ENCODE assay signal across 9 mouse cellular contexts in genomic region chr7:34811060-34811459, GRCm38 (mm10). TPM values are rescaled to one million over a fixed set of nuclear protein-coding genes. Genes with fewer than 3 reads are reported as not detected.
DNase-seq lines count a peak whose midpoint lies in the region; ATAC-seq and TF ChIP-seq lines count a peak whose summit lies in the region.
"Had no signal": no experiment of that assay in that cellular context is flagged by ENCODE, and none has a peak within 500 bp of the region (broad histone marks: within the 10 kb centered on the region; RNA-seq: fewer than 3 reads in every experiment).

No protein-coding gene starts in this region.

- no peak overlapping the region for H3K9ac ChIP-seq in lung, postnatal 0 days (replicated peaks; ENCODE audit: low read depth)
- no peak overlapping the region for H3K9ac ChIP-seq in liver, embryonic 13.5 days
- H3K9ac ChIP-seq in stomach, embryonic 16.5 days (ENCODE audit: low read length): 0 out of 2 replicates have a peak overlapping the region, but pooled peaks have one; percentile 60
- H3K9ac ChIP-seq: liver, embryonic 14.5 days had no signal

- H3K4me2 ChIP-seq in lung, postnatal 0 days (replicated peaks; ENCODE audit: low read depth, low read length): peak overlapping the region; percentile 78
- no peak overlapping the region; the same call in 1 of the 2 replicates for H3K4me2 ChIP-seq in liver, embryonic 13.5 days
- peak overlapping the region; percentile 91; the same call in 1 of the 2 replicates for H3K4me2 ChIP-seq in stomach, embryonic 16.5 days (ENCODE audit: low read depth, low read length)

- H3K4me3 ChIP-seq in lung, postnatal 0 days (ENCODE audit: low read depth, low read length): peak overlapping the region; percentile 47
- peak overlapping the region; percentile 53; the same call in 1 of the 2 replicates for H3K4me3 ChIP-seq in liver, embryonic 13.5 days (replicated peaks)
- peak overlapping the region; percentile 55; the same call in 1 of the 2 replicates for H3K4me3 ChIP-seq in stomach, embryonic 16.5 days (replicated peaks; ENCODE audit: low read length)

- ATAC-seq in lung, postnatal 0 days: no peak
- no peak for ATAC-seq in liver, embryonic 13.5 days (ENCODE audit: low read depth)
- no peak for ATAC-seq in stomach, embryonic 16.5 days (ENCODE audit: insufficient read depth, low FRiP score)

- no peak for TF ChIP-seq EP300 in lung, postnatal 0 days (IDR thresholded peaks at IDR 0.05)

- peak; percentile 20 for DNase-seq in embryo, embryonic 10 days (ENCODE audit: low spot score)
- no peak for DNase-seq in embryo, embryonic 11 days
- DNase-seq in lung, postnatal 0 days (ENCODE audit: low spot score): no peak
- no peak for DNase-seq in lung, postnatal 10 days
- DNase-seq in liver, embryonic 13.5 days: no peak
- no peak for DNase-seq in thymus, postnatal 14 days
- DNase-seq in gastrocnemius, postnatal 10 days: no peak

- H3K36me3 ChIP-seq in lung, postnatal 0 days (ENCODE audit: insufficient read depth, low read length): no peaks in the 10 kb centered on the region
- H3K36me3 ChIP-seq in liver, embryonic 13.5 days: no peaks in the 10 kb centered on the region
- H3K36me3 ChIP-seq in stomach, embryonic 16.5 days (ENCODE audit: control insufficient read depth, insufficient read depth, low read length): no peaks in the 10 kb centered on the region

- no peaks in the 10 kb centered on the region for H3K4me1 ChIP-seq in lung, postnatal 0 days (ENCODE audit: insufficient read depth, low read depth, low read length)
- peaks cover 11% of the 10 kb centered on the region for H3K4me1 ChIP-seq in liver, embryonic 13.5 days (replicated peaks)
- 0 out of 2 replicates have a peak, but pooled peaks cover 8% of the 10 kb centered on the region for H3K4me1 ChIP-seq in stomach, embryonic 16.5 days (ENCODE audit: control insufficient read depth, insufficient read depth, low read length)

- no peak for TF ChIP-seq CTCF in lung, postnatal 0 days (IDR thresholded peaks at IDR 0.05)

- WGBS in lung, postnatal 0 days: 4% methylated on average over 10 of the region's 10 CpGs
- WGBS in liver, embryonic 13.5 days (ENCODE audit: insufficient replicate concordance): 9% methylated on average over 10 of the region's 10 CpGs
- 10% methylated on average over 10 of the region's 10 CpGs for WGBS in stomach, embryonic 16.5 days

- no peaks in the 10 kb centered on the region for H3K9me3 ChIP-seq in lung, postnatal 0 days (ENCODE audit: low read length)
- no peaks in the 10 kb centered on the region for H3K9me3 ChIP-seq in liver, embryonic 13.5 days (replicated peaks)
- H3K9me3 ChIP-seq in stomach, embryonic 16.5 days (replicated peaks; ENCODE audit: control insufficient read depth, low read length): no peaks in the 10 kb centered on the region

- peaks cover 41% of the 10 kb centered on the region for H3K27me3 ChIP-seq in lung, postnatal 0 days (replicated peaks; ENCODE audit: insufficient read depth, low read length)
- H3K27me3 ChIP-seq in liver, embryonic 13.5 days: peaks cover 67% of the 10 kb centered on the region
- peaks cover 43% of the 10 kb centered on the region for H3K27me3 ChIP-seq in stomach, embryonic 16.5 days (ENCODE audit: control insufficient read depth, insufficient read depth, low read length)

- no peak overlapping the region for H3K27ac ChIP-seq in lung, postnatal 0 days (ENCODE audit: low read length)
- no peak overlapping the region for H3K27ac ChIP-seq in liver, embryonic 13.5 days
- H3K27ac ChIP-seq in stomach, embryonic 16.5 days (ENCODE audit: low read length): no peak overlapping the region
- H3K27ac ChIP-seq: liver, embryonic 14.5 days had no signal

RNA-seq across cellular contexts. Expression of gene Chst8, which starts 1.5 kb away (rescaled TPM):
- polyA plus RNA-seq in lung, postnatal 0 days (2015; fragmentation: Nextera tagmentation; extraction: Ambion mirVana): 4.7 and 5.9 TPM in 2 replicates
- 0.52 and 0.53 TPM in 2 replicates for polyA plus RNA-seq in liver, embryonic 13.5 days (2015; fragmentation: Nextera tagmentation; extraction: Ambion mirVana)
- polyA plus RNA-seq in stomach, embryonic 16.5 days (2015; fragmentation: Nextera tagmentation; extraction: Ambion mirVana): 2.8 and 3.0 TPM in 2 replicates
- under 1 TPM; 0.49 to 0.84 TPM for total RNA-seq in gastrocnemius, postnatal 10 days (2021)
